Mouse (Mus musculus) heart, embryonic 11.5 days (tissue): Measurements from ENCODE around the gene Atg7. TPM values are rescaled to one million over a fixed set of nuclear protein-coding genes. Genes with fewer than 3 reads are reported as not detected.

ENCODE experiments used
- ATAC-seq: fragments of 200-750 bp; cut with Nextera tagmentation; replicated peaks from 2 replicates; pipeline ENCODE4 v1.8.0; 2017; ENCODE audit warnings: moderate library complexity; ENCODE audit not compliant: insufficient number of reproducible peaks, low FRiP score, low TSS enrichment
- H3K27ac ChIP-seq: fragments of 300-500 bp; sonication (generic); 2 replicates; pipeline ENCODE4 v1.5.1; 2014; ENCODE audit warnings: mild to moderate bottlenecking, low read depth, low read length
- H3K27me3 ChIP-seq: fragments of 300-500 bp; sonication (generic); 2 replicates; pipeline ENCODE4 v1.6.1; 2014; ENCODE audit warnings: mild to moderate bottlenecking, low read length, mixed read lengths; ENCODE audit not compliant: control insufficient read depth, insufficient read depth
- H3K36me3 ChIP-seq: fragments of 300-500 bp; sonication (generic); 2 replicates; pipeline ENCODE4 v1.6.1; 2014; ENCODE audit warnings: mild to moderate bottlenecking, low read length, moderate library complexity, mixed read lengths; ENCODE audit not compliant: control insufficient read depth, insufficient read depth
- H3K4me1 ChIP-seq: fragments of 300-500 bp; sonication (generic); 2 replicates; pipeline ENCODE4 v1.6.1; 2014; ENCODE audit warnings: low read length; ENCODE audit not compliant: control insufficient read depth, insufficient read depth
- H3K4me2 ChIP-seq: fragments of 300-500 bp; sonication (generic); 2 replicates; pipeline ENCODE4 v1.6.1; 2014; ENCODE audit warnings: mild to moderate bottlenecking, moderate library complexity
- H3K4me3 ChIP-seq: fragments of 300-500 bp; sonication (generic); 2 replicates; pipeline ENCODE4 v1.5.1; 2014; ENCODE audit warnings: low read depth, low read length
- H3K9ac ChIP-seq: fragments of 300-500 bp; sonication (generic); 2 replicates; pipeline ENCODE4 v1.6.1; 2014; ENCODE audit warnings: mild to moderate bottlenecking, low read depth, low read length, moderate library complexity
- H3K9me3 ChIP-seq: fragments of 300-500 bp; sonication (generic); replicated peaks from 2 replicates; pipeline ENCODE4 v1.6.1; 2016; ENCODE audit warnings: low read length; ENCODE audit not compliant: control insufficient read depth
- WGBS: fragments of 180-500 bp; shearing (Covaris S2); extraction: QIAGEN DNeasy Blood & Tissue Kit; methylation state at CpG from one replicate; pipeline ENCODE4 v1.1.7; 2014; ENCODE audit not compliant: insufficient replicate concordance; 5-methylcytosine and 5-hydroxymethylcytosine counted together
- polyA plus RNA-seq: library from polyadenylated mRNA; unstranded; fragments of >200 nt; fragmentation: Nextera tagmentation; extraction: Ambion mirVana; gene quantifications from 2 replicates; pipeline ENCODE4 v1.2.1, GENCODE M21; 2014

Atg7 gene
- polyA plus RNA-seq, 1 experiment from 2014 or later = 16.9 TPM

GRCm38 (mm10) chr6:114775210-114775609 is 132.3 kb downstream of the Atg7 start:
- ATAC-seq = no peak
- Histone ChIP-seq H3K9ac (no peak overlapping the region), H3K36me3 (no peaks in the 10 kb centered on the region), H3K27ac (no peak overlapping the region), H3K27me3 (no peaks in the 10 kb centered on the region), H3K4me2 (no peak overlapping the region), H3K9me3 (no peaks in the 10 kb centered on the region), H3K4me3 (no peak overlapping the region), H3K4me1 (peaks cover 4% of the 10 kb centered on the region; the same call in 1 of the 2 replicates)
- 91% methylated on average over 5 of the region's 5 CpGs for WGBS

GRCm38 (mm10) chr6:114777872-114778271 is 135.0 kb downstream of the Atg7 start:
- no peaks in the 10 kb centered on the region for H3K9me3 ChIP-seq
- no peaks in the 10 kb centered on the region for H3K27me3 ChIP-seq
- no peak overlapping the region for H3K27ac ChIP-seq
- H3K4me2 ChIP-seq = no peak overlapping the region
- H3K4me1 ChIP-seq = peaks cover 21% of the 10 kb centered on the region
- H3K36me3 ChIP-seq = no peaks in the 10 kb centered on the region
- ATAC-seq = no peak
- H3K4me3 ChIP-seq = no peak overlapping the region
- 22% methylated on average over 4 of the region's 4 CpGs for whole genome bisulfite sequencing
- no peak overlapping the region for H3K9ac ChIP-seq

GRCm38 (mm10) chr6:114778650-114779049 is 135.8 kb downstream of the Atg7 start:
- ATAC-seq = no peak
- Histone ChIP-seq H3K9me3 (no peaks in the 10 kb centered on the region), H3K4me1 (peaks cover 21% of the 10 kb centered on the region), H3K9ac (no peak overlapping the region), H3K4me3 (no peak overlapping the region), H3K4me2 (no peak overlapping the region), H3K27me3 (no peaks in the 10 kb centered on the region), H3K36me3 (no peaks in the 10 kb centered on the region), H3K27ac (no peak overlapping the region)
- WGBS = 70% methylated on average over 8 of the region's 8 CpGs

GRCm38 (mm10) chr6:114780583-114780982 is 137.7 kb downstream of the Atg7 start:
- ATAC-seq = no peak
- WGBS = 79% methylated on average over 2 of the region's 2 CpGs
- Histone ChIP-seq H3K27me3 (no peaks in the 10 kb centered on the region), H3K9me3 (no peaks in the 10 kb centered on the region), H3K36me3 (no peaks in the 10 kb centered on the region), H3K4me1 (peaks cover 21% of the 10 kb centered on the region), H3K9ac (no peak overlapping the region), H3K4me3 (no peak overlapping the region), H3K4me2 (no peak overlapping the region), H3K27ac (no peak overlapping the region)

GRCm38 (mm10) chr6:114781415-114782240 is 138.7 kb downstream of the Atg7 start:
- no peak for ATAC-seq
- no peak overlapping the region for H3K4me3 ChIP-seq
- no peak overlapping the region for H3K4me2 ChIP-seq
- no peak overlapping the region for H3K27ac ChIP-seq
- H3K36me3 ChIP-seq = no peaks in the 10 kb centered on the region
- no peak overlapping the region for H3K9ac ChIP-seq
- H3K4me1 ChIP-seq = peaks cover 21% of the 10 kb centered on the region
- 41% methylated on average over 11 of the region's 11 CpGs for WGBS
- no peaks in the 10 kb centered on the region for H3K27me3 ChIP-seq
- no peaks in the 10 kb centered on the region for H3K9me3 ChIP-seq

GRCm38 (mm10) chr6:114782486-114782885 is 139.6 kb downstream of the Atg7 start:
- H3K4me1 ChIP-seq = peaks cover 21% of the 10 kb centered on the region
- ATAC-seq = no peak
- H3K9me3 ChIP-seq = no peaks in the 10 kb centered on the region
- no peaks in the 10 kb centered on the region for H3K36me3 ChIP-seq
- H3K4me2 ChIP-seq = no peak overlapping the region
- H3K27ac ChIP-seq = no peak overlapping the region
- no peaks in the 10 kb centered on the region for H3K27me3 ChIP-seq
- 76% methylated on average over 7 of the region's 7 CpGs for WGBS
- no peak overlapping the region for H3K9ac ChIP-seq
- H3K4me3 ChIP-seq = no peak overlapping the region

- Histone ChIP-seq H3K27me3 (no peaks in the 10 kb centered on the region), H3K4me3 (no peak overlapping the region), H3K4me1 (peaks cover 10% of the 10 kb centered on the region), H3K36me3 (no peaks in the 10 kb centered on the region), H3K9me3 (no peaks in the 10 kb centered on the region), H3K9ac (no peak overlapping the region), H3K27ac (no peak overlapping the region), H3K4me2 (no peak overlapping the region)
- 42% methylated on average over 3 of the region's 3 CpGs for WGBS
- no peak for ATAC-seq
Measured at GRCm38 (mm10) chr6:114786461-114786860, 143.6 kb downstream of the Atg7 start.

- Histone ChIP-seq H3K27ac (no peak overlapping the region), H3K36me3 (no peaks in the 10 kb centered on the region), H3K27me3 (no peaks in the 10 kb centered on the region), H3K9ac (no peak overlapping the region), H3K4me2 (no peak overlapping the region), H3K9me3 (no peaks in the 10 kb centered on the region), H3K4me1 (no peaks in the 10 kb centered on the region; the same call in 1 of the 2 replicates), H3K4me3 (no peak overlapping the region)
- no peak for ATAC-seq
- 66% methylated on average over 3 of the region's 3 CpGs for WGBS
Measured at GRCm38 (mm10) chr6:114787606-114788005, 144.7 kb downstream of the Atg7 start.

- Histone ChIP-seq H3K9ac (no peak overlapping the region), H3K27ac (no peak overlapping the region), H3K4me3 (no peak overlapping the region), H3K36me3 (no peaks in the 10 kb centered on the region), H3K27me3 (no peaks in the 10 kb centered on the region), H3K4me1 (no peaks in the 10 kb centered on the region), H3K9me3 (no peaks in the 10 kb centered on the region), H3K4me2 (no peak overlapping the region)
- WGBS = 69% methylated on average over 4 of the region's 4 CpGs
- no peak for ATAC-seq
Measured at GRCm38 (mm10) chr6:114788663-114789062, 145.8 kb downstream of the Atg7 start.
